Mouse (Mus musculus) neural tube, embryonic 10.5 days (tissue): ENCODE data around the gene Foxg1.

Source experiments
- DNase-seq: peaks from one replicate; pipeline ENCODE4 v3.0.0-alpha.2; 2017; ENCODE audit warnings: low spot score; ENCODE audit errors: extremely low spot score

Foxg1 gene

DNA sequence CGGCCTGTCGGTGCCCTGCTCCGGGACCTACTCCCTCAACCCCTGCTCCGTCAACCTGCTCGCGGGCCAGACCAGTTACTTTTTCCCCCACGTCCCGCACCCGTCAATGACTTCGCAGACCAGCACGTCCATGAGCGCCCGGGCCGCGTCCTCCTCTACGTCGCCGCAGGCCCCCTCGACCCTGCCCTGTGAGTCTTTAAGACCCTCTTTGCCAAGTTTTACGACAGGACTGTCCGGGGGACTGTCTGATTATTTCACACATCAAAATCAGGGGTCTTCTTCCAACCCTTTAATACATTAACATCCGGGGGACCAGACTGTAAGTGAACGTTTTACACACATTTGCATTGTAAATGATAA lies 3.2 kb downstream of the Foxg1 start:
- DNase-seq, result no peak

DNA sequence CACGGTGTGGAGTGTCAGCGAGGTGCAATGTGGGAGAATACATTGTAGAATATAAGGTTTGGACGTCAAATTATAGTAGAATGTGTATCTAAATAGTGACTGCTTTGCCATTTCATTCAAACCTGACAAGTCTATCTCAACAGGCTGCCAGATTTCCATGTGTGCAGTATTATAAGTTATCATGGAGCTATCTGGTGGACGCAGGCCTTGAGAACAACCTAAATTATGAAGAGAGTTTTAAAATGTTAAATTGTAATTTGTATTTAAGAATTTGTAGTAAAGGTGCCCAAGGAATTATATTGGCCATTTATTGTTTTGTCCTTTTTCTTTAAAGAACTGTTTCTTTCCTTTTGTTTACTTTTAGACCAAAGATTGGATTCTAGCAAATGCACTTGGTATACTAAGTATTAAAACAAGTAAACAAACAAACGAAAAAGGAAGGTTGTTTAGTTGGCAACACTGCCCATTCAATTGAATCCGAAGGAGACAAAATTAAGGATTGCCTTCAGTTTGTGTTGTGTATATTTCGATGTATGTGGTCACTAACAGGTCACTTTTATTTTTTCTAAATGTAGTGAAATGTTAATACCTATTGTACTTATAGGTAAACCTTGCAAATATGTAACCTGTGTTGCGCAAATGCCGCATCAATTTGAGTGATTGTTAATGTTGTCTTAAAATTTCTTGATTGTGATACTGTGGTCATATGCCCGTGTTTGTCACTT lies 3.8 kb downstream of the Foxg1 start:
- DNase-seq, result no peak

DNA sequence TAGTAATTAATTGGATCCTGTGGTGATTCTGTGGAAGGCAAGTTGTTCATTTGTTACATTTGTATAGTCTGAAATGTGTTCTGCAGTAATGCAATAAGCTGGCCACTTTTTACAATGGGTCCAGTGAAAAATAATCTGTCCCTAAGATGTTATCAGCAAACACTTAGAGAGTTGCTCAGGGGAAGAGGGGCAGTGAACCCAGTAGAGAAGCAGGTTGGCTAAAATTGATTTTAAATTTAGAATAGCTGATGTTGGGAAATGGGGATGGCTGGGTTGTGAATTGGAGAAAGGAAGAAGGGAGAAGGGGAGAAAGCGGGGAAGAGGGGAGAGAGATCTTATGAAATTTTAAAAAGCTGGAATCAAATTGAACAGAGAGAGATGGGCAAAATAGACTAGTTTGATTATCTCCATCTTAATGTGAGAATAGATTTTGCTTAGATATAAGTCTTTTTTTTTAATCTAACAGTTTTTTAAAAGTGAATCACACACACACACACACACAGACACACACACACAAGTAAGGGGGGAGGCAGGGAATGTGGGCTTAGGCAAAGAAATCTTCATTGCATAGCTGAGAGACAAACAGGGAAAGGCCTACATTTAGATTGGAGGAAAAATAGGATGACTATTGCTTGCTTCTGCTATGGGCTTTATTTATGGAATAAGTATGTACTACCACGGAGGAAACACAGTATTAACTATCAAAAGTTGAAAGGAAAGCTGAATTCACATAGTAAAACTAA lies 5.6 kb downstream of the Foxg1 start:
- DNase-seq, result no peak

DNA sequence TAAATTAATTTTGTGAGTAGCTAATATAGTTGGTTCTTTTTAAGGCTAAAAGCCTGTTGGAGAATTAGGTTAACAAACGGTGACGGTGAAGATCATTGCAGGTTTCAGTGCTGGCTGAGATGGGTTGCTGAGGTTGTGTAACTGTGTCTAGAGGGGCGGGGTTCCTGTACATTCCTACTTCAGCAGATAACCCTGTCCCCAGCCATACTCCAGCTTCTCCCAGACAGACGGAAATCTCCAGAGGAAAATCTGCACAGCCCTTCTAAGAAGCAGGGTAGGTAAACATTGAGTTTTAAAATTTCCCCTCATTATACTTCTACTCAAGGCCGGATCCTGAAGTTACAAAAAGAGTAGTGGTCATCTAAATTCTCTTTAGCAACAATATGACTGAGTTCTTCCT lies 7.2 kb downstream of the Foxg1 start:
- DNase-seq, result no peak

DNA sequence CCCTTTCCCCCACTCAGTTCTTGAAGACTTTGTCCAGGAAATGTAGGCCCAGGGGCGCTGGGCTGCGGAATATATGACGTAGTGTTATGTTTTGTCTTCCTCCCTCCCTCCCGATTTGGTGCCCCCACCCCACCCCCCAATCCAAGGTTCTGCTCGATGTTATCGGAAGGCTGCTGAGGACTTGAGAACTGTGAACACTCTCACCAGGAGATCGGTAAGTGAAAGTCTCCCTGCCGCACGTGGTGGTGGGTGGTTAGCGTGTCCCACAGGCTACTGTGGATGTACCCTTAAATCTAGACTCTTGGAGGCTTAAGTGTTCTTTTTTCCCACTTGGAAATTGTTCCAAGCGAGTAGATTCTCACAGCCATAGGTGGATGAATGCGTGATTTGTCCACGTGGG lies 7.8 kb downstream of the Foxg1 start:
- DNase-seq, result no peak

DNA sequence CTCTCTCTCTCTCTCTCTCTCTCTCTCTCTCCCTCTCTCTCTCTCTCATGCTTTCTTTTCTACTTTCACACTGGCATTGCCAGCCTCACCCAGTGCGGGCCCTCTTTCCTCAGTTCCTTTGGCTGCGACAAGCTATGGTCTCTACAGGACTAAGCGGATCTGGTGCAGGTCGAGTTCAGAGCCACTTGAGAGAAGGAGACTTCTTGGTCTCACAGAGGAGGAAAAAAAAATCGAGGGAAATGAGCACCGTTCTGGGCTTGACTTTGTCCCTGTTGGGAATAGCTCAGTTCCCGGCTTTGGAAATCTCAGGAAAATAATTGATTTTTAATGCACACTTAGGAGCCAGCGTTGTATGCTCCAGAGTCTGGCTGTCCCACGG lies 8.5 kb downstream of the Foxg1 start:
- DNase-seq, result no peak

DNA sequence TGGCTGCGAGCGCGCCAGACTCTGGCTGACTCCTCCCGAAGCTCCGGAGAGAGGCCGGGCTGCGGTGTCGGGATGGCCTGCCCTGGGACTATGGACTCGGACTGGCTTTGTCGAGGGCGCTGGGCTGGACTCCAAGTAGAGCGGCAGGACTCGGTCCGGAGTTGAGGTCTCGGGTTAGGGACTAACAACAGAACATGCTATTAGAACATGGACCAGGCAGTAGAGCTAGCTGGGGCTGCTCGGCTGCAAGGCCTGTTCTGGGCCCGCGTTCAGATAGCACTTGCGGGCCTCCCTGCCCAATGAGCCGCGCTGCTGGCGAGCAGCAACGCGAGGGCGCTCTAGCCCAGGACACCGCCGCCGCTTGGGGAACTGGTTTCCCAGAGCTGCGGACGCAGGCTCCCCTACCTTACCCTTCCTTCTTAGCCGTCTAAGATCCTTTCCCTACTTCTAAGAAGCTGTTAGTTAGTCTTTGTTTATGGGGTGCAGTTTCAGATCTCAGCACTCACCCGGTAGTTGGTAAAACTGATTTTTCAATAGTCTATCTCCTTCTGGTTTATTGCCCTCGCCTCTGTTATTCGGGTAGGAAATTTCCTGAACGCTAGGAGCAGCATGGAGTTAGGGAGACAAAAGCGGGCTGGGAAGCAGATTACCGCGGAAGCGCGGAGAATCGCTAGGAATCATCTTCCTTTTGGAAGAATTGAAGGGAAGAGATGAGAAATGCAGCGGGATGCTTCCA lies 9.0 kb downstream of the Foxg1 start:
- DNase-seq, result peak; percentile 86

DNA sequence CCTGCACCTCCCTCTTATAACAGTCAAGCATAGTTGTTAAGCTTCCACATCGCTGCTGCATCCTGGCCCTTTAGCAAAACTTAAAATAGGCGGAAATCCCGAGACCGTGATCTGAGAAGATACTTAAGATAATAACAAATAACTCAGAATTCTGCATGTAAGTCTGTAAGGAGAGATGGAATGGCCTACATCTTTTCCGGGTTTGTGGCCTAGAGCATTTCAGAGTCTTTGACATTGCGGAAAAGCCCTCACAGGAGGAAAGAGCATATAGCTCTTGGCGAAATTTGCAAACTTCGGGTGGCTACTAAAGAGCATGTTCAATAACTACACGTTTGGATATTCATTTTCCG lies 9.6 kb downstream of the Foxg1 start:
- no peak for DNase-seq

DNA sequence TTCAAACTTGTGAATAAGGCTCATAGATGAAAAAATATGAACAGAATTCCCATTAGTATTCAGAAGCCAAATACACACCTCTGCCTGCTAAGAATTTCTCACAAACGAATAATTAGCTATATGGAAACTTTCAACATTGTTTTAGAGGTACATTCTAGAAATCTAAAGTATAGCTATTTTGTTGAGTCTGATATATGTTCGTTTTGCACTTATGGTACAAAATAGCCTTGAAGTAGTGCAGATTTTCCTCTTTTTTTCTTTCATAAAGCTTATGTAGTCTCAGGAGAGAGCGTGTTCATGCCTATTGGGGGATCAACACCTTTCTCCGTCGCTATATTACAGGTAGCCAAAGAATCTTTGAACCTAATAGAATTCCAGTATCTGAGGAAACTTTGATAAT lies 10.4 kb downstream of the Foxg1 start:
- DNase-seq, result no peak

DNA sequence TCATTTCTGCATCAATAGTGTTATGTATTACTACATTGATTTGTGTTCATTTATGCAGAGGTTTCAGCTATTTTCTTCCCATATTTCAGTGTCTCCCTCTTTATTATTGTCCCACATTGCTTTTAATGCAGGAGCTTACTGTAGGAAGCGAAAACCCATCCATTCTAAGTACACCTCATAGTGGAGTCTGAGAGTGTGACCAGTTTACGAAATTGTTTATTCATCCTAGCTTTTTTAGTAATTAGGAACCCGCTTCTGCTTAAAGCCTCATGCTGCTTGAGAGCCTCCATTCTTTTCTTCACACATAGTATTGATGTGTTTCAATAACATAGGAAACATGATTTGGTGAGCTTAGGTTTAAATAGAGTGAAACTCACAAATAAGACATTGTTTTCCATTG lies 11.2 kb downstream of the Foxg1 start:
- DNase-seq, result no peak

DNA sequence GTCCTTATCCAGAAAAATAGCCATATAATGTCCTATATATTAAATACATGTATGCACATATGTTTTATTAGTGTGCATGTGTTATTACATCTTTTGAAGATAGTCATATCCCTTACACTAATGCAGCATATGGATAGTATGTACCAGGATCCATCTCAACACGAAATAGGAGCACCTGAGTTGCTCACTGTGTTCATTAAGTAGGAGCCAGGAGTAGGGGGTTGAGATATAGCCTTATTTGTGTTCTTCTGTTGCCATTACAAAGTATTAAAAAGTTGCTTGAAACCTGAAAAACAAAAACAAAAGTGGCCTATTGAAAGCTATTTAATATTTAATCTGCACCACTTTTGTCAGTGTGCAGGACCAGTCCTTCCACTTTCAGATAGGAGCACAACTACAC lies 11.7 kb downstream of the Foxg1 start:
- DNase-seq, result no peak

DNA sequence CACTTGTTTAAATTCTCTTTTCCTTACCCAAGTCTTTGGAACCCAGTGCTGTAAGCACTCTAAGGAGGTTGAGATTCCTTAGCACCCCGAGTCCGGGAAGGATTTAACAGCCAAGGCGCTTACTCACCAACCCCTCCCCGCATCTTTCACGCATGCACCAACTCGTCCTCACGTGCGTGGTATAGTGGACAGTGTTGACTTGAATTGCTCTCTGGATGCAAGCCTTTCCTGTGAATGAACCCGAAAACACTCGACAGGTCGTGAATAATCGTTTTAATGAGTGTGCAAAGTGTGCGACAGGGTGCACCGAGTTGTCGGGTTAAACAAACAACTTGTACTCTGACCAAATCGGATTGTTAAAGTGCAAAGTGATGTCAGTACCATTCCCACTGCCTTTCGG lies 12.4 kb downstream of the Foxg1 start:
- DNase-seq, result peak; percentile 46

DNA sequence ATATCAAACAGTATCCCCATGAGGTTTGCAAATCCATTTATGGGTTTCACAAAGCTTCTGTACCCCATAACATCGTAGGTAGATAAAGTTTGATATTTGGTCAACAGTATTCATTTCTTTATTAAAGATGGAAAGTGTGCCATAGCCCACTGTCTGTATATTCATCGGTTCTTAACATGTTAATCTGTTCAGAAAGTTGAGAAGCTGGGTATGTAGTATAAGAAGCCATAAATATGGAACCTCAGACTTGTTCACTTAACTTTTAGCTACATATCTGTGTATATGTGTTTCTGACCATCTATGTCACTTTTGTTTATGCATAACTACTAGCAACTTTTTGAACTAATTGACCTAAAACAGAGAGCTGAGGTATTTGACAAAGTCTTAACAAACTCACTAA lies 13.5 kb downstream of the Foxg1 start:
- no peak for DNase-seq

DNA sequence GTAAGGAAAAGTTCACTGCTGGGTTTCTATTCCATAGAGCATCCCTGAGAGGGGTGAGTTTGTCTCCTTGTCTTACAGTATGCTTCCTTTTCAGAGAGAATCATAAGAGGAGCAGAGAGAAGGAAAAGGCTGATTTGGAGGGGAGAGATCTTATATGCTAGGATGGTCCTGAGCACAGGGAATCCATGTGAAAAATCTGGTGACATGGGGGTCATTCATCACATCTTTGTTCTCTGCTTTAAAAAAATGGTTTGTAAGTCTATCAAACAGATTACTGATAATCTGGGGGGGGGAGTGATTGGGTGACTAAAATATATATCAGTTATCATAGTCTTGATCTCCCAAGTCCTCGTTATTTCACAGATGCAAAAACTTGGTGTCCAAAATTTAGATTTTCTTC lies 14.3 kb downstream of the Foxg1 start:
- DNase-seq, result no peak

DNA sequence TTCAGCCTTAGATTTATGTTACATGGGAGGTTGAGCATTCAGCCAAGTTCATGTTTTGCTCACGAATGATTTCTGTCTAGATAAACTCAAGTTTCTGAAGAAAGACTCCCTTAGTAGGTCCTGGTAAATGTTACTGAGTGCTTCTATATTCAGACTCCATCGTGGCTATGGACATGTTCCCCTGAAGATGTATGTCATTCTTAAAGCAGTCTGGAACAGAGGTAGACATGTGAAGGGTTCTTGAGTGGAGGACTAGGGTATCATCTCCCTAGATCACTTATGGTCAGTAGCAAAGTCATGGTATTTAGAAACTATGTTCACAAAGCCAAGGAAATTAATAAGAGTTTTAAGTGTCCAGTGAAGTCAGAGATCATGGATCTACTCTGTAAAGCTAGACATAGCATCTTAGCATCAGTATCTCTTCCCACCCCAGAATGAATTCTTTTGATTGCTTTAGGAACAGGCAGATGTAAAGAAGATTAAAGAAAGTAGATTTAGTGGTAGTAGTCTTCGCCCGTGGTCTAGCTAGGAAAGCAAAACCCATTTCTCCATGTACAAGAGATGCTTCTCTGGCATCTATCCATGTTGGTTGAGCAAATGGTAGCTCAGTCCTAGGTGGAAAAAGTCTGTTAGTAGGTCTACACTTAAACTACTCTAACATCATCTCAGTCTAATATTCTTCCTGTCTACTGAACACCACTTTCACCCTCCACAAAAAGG lies 15.1 kb downstream of the Foxg1 start:
- DNase-seq, result no peak

DNA sequence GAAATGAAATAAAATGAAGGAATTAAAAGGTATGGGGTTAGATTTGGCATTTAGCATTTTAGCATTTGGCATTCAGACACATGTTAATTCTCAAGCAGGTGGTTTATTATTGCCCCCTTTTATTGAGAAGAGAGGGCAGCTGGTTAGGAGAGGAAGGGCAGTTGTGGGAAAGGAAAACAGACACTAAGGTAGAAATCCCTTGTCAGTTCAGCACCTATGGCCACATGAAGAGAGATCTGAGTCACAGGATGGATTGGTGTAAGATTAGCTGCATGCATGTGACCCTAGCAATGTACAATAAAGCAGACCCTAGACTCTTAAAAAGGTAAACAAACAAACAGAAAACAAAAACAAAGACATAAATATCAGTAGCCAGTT lies 15.7 kb downstream of the Foxg1 start:
- no peak for DNase-seq

DNA sequence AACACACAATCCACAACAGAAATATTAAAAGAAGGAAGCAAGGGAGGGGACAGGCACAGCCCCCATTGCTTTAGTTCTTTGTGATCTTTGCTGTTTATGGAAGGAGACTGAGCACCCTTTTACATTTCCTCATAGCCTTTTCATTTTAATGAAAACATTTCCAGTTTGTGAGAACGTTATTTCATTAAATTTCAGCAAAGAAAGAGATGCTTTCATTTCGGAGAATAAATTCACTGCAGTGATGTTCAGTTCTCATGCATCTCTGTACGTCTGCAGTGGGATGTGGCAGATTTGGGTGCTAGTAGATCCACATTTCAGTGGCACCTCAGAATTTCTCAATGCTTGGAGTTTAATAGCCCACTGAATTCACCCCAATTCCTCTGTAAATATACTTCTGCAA lies 16.2 kb downstream of the Foxg1 start:
- DNase-seq, result no peak

DNA sequence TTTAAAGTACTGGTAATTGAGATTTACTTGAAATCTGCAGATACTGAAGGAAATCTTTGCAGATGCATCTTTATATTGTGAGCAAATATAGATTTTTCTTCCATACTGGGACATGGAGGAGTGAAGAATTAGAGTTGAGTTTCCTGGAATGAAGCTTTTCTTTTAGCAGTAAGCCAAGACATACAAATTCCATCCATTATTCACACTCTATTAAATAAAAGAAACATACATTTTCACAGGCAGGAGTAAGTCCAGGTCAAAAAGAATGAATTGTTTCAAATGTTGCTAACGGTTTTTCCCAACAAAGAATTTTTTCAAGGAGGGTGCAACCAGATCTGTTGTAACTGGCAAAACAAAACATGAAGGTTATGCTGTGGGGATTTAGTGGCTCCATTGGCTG lies 17.2 kb downstream of the Foxg1 start:
- no peak for DNase-seq

DNA sequence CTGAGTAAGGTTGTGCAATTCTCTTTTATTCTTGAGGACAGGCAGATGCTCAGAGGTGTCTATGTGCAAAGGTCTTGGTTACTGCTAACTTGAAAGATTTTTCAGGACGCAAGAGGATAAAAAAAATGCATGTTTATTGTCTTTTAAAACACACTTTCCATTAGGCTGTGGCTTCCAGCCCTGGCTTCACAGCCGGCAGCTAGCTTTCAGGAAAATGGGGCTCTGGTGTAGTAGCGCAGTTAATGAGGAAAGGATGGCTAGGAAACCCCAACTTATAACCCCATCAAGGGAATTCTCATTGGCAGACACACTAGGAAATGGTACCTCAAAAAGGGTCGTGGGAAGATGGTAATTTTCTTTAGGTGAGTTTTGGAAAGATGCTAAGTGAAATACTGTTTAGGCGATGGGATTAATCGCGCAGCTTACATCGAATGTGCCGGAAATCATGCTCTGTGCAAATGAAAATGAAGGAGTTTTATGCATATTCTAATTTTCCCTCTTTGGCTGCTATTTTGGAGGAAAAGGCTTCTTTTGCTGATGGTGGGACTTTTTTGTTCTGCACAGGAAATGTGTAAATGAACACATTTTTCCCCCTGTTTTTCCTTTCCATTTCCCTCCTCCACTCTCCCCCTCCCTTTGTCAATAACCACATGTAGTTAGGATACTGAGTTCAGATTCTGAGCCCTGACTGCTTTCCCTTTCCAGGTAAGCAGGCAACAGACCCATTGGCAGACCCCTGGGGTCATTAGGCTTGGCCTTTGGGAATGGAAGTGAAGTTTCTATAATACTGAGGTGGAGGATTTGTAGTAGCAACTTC lies 17.8 kb downstream of the Foxg1 start:
- DNase-seq, result peak; percentile 38

DNA sequence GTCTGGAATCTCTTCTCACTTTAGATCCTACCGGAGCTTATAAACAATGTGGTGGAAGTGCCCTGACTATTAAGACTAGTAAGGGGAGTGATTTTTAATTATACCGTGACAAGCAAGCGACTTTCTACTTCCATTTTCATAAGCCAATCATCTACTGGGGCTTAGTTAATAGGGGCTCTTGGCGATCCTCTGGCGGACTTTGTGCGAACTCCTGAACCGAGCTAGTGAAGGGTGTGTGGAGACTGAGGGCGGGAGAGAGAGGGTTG lies 18.3 kb downstream of the Foxg1 start:
- DNase-seq, result peak; percentile 23

DNA sequence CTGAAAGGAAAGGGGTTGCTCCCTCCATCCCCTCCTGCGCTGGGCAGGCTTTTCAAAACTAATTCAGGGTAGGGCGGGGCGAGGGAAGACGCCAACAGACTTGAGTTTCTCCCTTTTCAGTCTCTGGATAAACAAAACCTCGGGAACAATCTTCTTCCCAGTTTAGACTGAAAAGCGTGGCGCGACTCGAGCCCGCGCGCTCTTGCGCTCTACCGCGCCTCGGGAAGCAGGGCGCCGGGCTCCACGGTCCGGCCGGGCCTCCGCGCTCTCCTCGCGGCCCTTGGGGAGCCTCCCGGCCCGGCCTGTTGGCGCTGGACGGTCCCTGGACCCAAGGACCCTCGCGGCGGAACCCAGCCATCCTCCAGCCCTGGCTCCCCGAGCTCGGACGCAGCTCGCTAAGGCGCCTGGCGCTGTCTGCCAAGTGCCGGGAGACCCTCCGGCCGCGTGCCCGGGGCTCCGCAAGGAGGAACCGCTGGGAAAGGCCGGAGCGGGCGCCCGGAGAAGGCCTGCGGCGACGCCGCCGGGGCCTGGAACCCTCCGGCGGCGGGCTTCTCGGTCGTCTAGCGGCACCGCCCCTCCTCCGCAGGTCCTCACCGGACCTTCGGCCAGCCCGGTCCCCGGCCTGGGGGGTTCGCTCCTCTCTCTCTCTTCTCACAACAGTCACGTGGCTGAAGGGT lies 18.8 kb downstream of the Foxg1 start:
- DNase-seq, result peak; percentile 74
